Mouse (Mus musculus): Measurements from ENCODE around the gene Mctp1. TPM values are rescaled to one million over a fixed set of nuclear protein-coding genes. Genes with fewer than 3 reads are reported as not detected.

Gene Mctp1
- polyA plus RNA-seq, 1 experiment: not detected

DNA sequence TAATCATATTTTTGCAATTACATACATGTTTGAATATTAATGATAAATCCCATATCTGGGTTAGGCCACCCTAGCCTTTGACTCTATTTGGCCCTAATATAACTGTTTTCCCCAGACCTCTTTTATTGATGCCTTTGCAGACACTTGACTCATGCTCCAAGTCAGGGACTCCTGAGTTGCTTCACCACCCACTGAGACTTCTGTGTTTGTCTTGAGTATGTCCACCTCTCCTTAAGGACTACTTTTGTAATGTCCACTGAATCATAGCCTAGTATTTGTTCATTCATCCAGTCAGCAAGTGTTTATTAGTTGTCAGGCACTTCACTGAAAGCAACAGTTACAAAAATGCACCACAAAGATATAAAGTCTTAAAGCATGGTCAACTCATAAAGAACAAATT lies 235.8 kb downstream of the Mctp1 start:
- Histone ChIP-seq H3K27me3 (ENCODE audit: control insufficient read depth, insufficient read depth, low read length, poor library complexity, severe bottlenecking) (no peaks in the 10 kb centered on the region; the same call in 1 of the 2 replicates), H3K4me3 (ENCODE audit: low read depth, low read length) (no peak overlapping the region), H3K9ac (ENCODE audit: low read depth, poor library complexity, severe bottlenecking) (no peak overlapping the region), H3K36me3 (ENCODE audit: control insufficient read depth, insufficient read depth, low read length, poor library complexity, severe bottlenecking) (no peaks in the 10 kb centered on the region), H3K9me3 (replicated peaks; ENCODE audit: control insufficient read depth, insufficient read depth, low read length, poor library complexity, severe bottlenecking) (no peaks in the 10 kb centered on the region), H3K4me1 (ENCODE audit: control insufficient read depth, insufficient read depth, low read length) (no peaks in the 10 kb centered on the region), H3K27ac (ENCODE audit: insufficient read depth, low read length) (no peak overlapping the region)
- TF ChIP-seq CTCF (IDR thresholded peaks at IDR 0.05; ENCODE audit: low read depth, low read length) (no peak), POLR2A (IDR thresholded peaks at IDR 0.05; ENCODE audit: insufficient read depth, low read length) (no peak)

DNA sequence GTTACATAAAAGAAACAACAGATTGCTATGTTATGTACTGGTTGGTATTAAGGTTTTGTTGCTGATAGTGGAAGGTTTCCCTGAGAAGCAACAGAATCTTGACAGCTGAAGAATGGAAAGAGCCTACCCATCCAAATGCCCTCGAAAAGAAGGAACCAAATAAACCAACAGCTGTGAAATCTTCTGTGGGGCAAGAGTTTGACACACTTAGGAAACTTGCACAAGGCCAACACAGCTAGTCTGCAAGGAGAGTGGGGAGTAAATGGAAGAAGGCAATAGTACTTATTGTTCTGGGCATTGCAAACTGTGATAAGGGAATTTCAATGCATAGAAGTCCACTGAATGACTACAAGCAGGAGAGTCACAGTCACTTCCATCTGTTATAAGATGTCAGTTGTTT lies 236.2 kb downstream of the Mctp1 start:
- Histone ChIP-seq H3K4me3 (ENCODE audit: low read depth, low read length) (no peak overlapping the region), H3K9me3 (replicated peaks; ENCODE audit: control insufficient read depth, insufficient read depth, low read length, poor library complexity, severe bottlenecking) (no peaks in the 10 kb centered on the region), H3K4me1 (ENCODE audit: control insufficient read depth, insufficient read depth, low read length) (no peaks in the 10 kb centered on the region), H3K27ac (ENCODE audit: insufficient read depth, low read length) (no peak overlapping the region), H3K9ac (ENCODE audit: low read depth, poor library complexity, severe bottlenecking) (no peak overlapping the region), H3K36me3 (ENCODE audit: control insufficient read depth, insufficient read depth, low read length, poor library complexity, severe bottlenecking) (no peaks in the 10 kb centered on the region), H3K27me3 (ENCODE audit: control insufficient read depth, insufficient read depth, low read length, poor library complexity, severe bottlenecking) (no peaks in the 10 kb centered on the region; the same call in 1 of the 2 replicates)
- no peak for TF ChIP-seq EP300 (IDR thresholded peaks at IDR 0.05; ENCODE audit: insufficient read depth, low read depth, low read length)
- no peak for TF ChIP-seq CTCF (IDR thresholded peaks at IDR 0.05; ENCODE audit: low read depth, low read length)
- TF ChIP-seq POLR2A (IDR thresholded peaks at IDR 0.05; ENCODE audit: insufficient read depth, low read length): no peak

DNA sequence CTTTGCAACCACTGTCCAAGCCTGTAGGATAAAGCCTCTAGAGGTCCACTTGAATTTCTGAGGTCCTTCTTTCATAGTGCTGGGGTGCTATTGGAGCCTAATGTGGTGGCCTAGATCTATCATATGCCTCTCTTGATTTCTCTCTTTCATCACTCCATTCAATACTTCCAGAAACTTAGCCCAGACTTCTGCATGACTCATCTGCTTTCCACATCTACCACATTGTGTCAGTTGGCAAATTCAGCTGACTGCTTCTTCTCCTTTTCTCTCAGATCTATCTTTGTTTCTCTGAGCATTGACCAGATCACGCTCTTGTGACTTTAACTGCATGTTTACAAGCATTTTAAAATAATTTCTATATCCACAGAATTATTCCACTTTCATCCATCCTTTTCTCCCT lies 249.4 kb downstream of the Mctp1 start:
- H3K27me3 ChIP-seq (ENCODE audit: control insufficient read depth, insufficient read depth, low read length, poor library complexity, severe bottlenecking): no peaks in the 10 kb centered on the region
- H3K9me3 ChIP-seq (replicated peaks; ENCODE audit: control insufficient read depth, insufficient read depth, low read length, poor library complexity, severe bottlenecking): no peaks in the 10 kb centered on the region
- TF ChIP-seq EP300 (IDR thresholded peaks at IDR 0.05; ENCODE audit: insufficient read depth, low read depth, low read length): no peak
- no peak for TF ChIP-seq CTCF (IDR thresholded peaks at IDR 0.05; ENCODE audit: low read depth, low read length)
- no peak for TF ChIP-seq POLR2A (IDR thresholded peaks at IDR 0.05; ENCODE audit: insufficient read depth, low read length)

DNA sequence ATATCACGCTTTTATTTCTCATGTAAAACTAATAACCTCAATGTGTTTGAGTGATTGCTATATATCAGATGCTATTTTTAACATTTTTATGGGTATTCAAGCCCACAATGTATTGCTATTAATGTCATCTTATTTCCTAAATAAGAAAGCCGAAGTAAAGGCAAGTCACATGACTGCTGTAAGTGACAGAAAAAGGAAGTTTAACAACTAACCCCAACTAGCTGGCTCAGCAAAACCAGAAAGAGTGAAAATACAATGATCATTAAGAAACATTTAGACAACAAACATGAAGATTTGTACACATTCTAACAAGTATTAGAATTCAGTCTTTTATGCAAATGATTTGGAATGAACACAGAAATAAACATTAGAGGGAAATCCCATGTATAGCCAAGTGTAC lies 253.9 kb downstream of the Mctp1 start:
- no peaks in the 10 kb centered on the region for H3K9me3 ChIP-seq (replicated peaks; ENCODE audit: control insufficient read depth, insufficient read depth, low read length, poor library complexity, severe bottlenecking)
- H3K36me3 ChIP-seq (ENCODE audit: control insufficient read depth, insufficient read depth, low read length, poor library complexity, severe bottlenecking): no peaks in the 10 kb centered on the region
- H3K9ac ChIP-seq (ENCODE audit: low read depth, poor library complexity, severe bottlenecking): no peak overlapping the region
- no peaks in the 10 kb centered on the region for H3K27me3 ChIP-seq (ENCODE audit: control insufficient read depth, insufficient read depth, low read length, poor library complexity, severe bottlenecking)
- H3K4me3 ChIP-seq (ENCODE audit: low read depth, low read length): no peak overlapping the region
- TF ChIP-seq CTCF (IDR thresholded peaks at IDR 0.05; ENCODE audit: low read depth, low read length): no peak
- no peak for TF ChIP-seq POLR2A (IDR thresholded peaks at IDR 0.05; ENCODE audit: insufficient read depth, low read length)
- no peak for TF ChIP-seq EP300 (IDR thresholded peaks at IDR 0.05; ENCODE audit: insufficient read depth, low read depth, low read length)
- no peak overlapping the region for H3K27ac ChIP-seq (ENCODE audit: insufficient read depth, low read length)
- H3K4me1 ChIP-seq (ENCODE audit: control insufficient read depth, insufficient read depth, low read length): no peaks in the 10 kb centered on the region

More for the DNA sequence above, 249.4 kb downstream of the Mctp1 start:
- no peaks in the 10 kb centered on the region for H3K4me1 ChIP-seq (ENCODE audit: control insufficient read depth, insufficient read depth, low read length)
- no peak overlapping the region for H3K4me3 ChIP-seq (ENCODE audit: low read depth, low read length)
- H3K36me3 ChIP-seq (ENCODE audit: control insufficient read depth, insufficient read depth, low read length, poor library complexity, severe bottlenecking): no peaks in the 10 kb centered on the region
- H3K27ac ChIP-seq (ENCODE audit: insufficient read depth, low read length): no peak overlapping the region
- no peak overlapping the region for H3K9ac ChIP-seq (ENCODE audit: low read depth, poor library complexity, severe bottlenecking)

DNA sequence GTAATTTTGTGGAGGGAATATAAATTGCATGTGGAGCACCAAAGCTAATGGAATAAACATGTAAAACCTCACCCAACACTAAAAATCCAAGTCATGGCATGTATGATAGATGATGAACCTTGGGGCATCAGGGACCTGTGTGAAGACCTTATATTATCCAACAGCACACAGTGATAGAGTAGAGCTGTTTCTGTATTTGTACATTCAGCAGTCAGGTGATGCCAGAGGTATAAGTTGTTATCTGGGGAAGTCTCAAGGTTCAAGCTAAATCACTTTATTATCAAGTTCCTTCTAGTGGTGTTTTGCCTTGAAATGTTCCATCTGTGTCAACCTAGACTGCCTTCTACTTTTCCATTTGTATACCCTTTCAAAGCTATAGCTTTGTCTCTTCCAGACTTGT lies 275.2 kb downstream of the Mctp1 start:
- H3K27ac ChIP-seq (ENCODE audit: insufficient read depth, low read length): no peak overlapping the region
- H3K9me3 ChIP-seq (replicated peaks; ENCODE audit: control insufficient read depth, insufficient read depth, low read length, poor library complexity, severe bottlenecking): no peaks in the 10 kb centered on the region
- H3K4me3 ChIP-seq (ENCODE audit: low read depth, low read length): no peak overlapping the region
- H3K4me1 ChIP-seq (ENCODE audit: control insufficient read depth, insufficient read depth, low read length): no peaks in the 10 kb centered on the region
- no peaks in the 10 kb centered on the region for H3K27me3 ChIP-seq (ENCODE audit: control insufficient read depth, insufficient read depth, low read length, poor library complexity, severe bottlenecking)
- no peaks in the 10 kb centered on the region for H3K36me3 ChIP-seq (ENCODE audit: control insufficient read depth, insufficient read depth, low read length, poor library complexity, severe bottlenecking)
- no peak for TF ChIP-seq POLR2A (IDR thresholded peaks at IDR 0.05; ENCODE audit: insufficient read depth, low read length)
- TF ChIP-seq EP300 (IDR thresholded peaks at IDR 0.05; ENCODE audit: insufficient read depth, low read depth, low read length): no peak
- TF ChIP-seq CTCF (IDR thresholded peaks at IDR 0.05; ENCODE audit: low read depth, low read length): no peak
- no peak overlapping the region for H3K9ac ChIP-seq (ENCODE audit: low read depth, poor library complexity, severe bottlenecking)

DNA sequence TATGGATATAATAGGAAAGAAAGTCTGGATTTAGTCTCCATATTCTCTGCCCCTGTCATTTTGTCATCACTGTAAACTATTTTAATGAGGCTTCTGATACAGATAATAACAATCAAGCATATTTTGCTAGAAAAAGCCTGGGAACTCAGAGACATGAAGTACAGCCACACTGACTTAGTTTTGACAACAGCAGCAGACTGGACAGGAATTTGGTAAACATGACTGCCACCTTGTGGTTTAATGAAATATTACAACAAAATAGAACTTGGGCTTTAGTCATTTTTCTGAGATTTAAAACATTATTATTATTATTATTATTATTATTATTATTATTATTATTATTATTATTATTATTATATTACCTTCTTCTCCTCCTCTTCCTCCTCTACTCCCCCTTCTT lies 297.0 kb downstream of the Mctp1 start:
- TF ChIP-seq EP300 (IDR thresholded peaks at IDR 0.05; ENCODE audit: insufficient read depth, low read depth, low read length) (no peak), POLR2A (IDR thresholded peaks at IDR 0.05; ENCODE audit: insufficient read depth, low read length) (no peak), CTCF (IDR thresholded peaks at IDR 0.05; ENCODE audit: low read depth, low read length) (no peak)
- no peaks in the 10 kb centered on the region for H3K27me3 ChIP-seq (ENCODE audit: control insufficient read depth, insufficient read depth, low read length, poor library complexity, severe bottlenecking)
- no peak overlapping the region for H3K9ac ChIP-seq (ENCODE audit: low read depth, poor library complexity, severe bottlenecking)
- H3K9me3 ChIP-seq (replicated peaks; ENCODE audit: control insufficient read depth, insufficient read depth, low read length, poor library complexity, severe bottlenecking): no peaks in the 10 kb centered on the region
- no peaks in the 10 kb centered on the region for H3K36me3 ChIP-seq (ENCODE audit: control insufficient read depth, insufficient read depth, low read length, poor library complexity, severe bottlenecking)
- no peak overlapping the region for H3K4me3 ChIP-seq (ENCODE audit: low read depth, low read length)
- no peak overlapping the region for H3K27ac ChIP-seq (ENCODE audit: insufficient read depth, low read length)
- H3K4me1 ChIP-seq (ENCODE audit: control insufficient read depth, insufficient read depth, low read length): no peaks in the 10 kb centered on the region
